Mouse (Mus musculus): ENCODE data around the gene Ccar1.

- TF ChIP-seq CTCF (IDR thresholded peaks at IDR 0.05; ENCODE audit: insufficient read depth, low read depth, low read length) (no peak), POLR2A (IDR thresholded peaks at IDR 0.05; ENCODE audit: insufficient read depth, low read depth, low read length) (no peak)
Observed at GRCm38 (mm10) chr10:62703579-62703978, 88.5 kb downstream of the Ccar1 start.

All from olfactory bulb, adult 2 months (tissue).